Mouse (Mus musculus): ENCODE measurements around the gene Lrrc26. TPM values are rescaled to one million over a fixed set of nuclear protein-coding genes. Genes with fewer than 3 reads are reported as not detected.
A peak's percentile ranks its signal among the peaks of the same experiment; 100 is the strongest.

Lrrc26 gene
- polyA plus RNA-seq, 1 experiment from 2014 or later = 0.27 TPM

GRCm38 (mm10) chr2:25290101-25290815 lies 543 bp downstream of the Lrrc26 start:
- Histone ChIP-seq H3K4me3 (replicated peaks) (peak overlapping the region; percentile 8), H3K36me3 (peaks cover 10% of the 10 kb centered on the region), H3K9me3 (no peaks in the 10 kb centered on the region), H3K27me3 (peaks cover 75% of the 10 kb centered on the region), H3K9ac (replicated peaks) (peak overlapping the region; percentile 20; the same call in 1 of the 2 replicates), H3K4me2 (replicated peaks) (peak overlapping the region; percentile 30), H3K27ac (no peak overlapping the region), H3K4me1 (replicated peaks) (peaks cover 29% of the 10 kb centered on the region)
- WGBS = 2% methylated on average over 54 of the region's 54 CpGs
- no peak for ATAC-seq

GRCm38 (mm10) chr2:25290816-25291130 lies 1.1 kb downstream of the Lrrc26 start:
- under 1% methylated on average over 18 of the region's 18 CpGs for WGBS
- H3K27ac ChIP-seq = no peak overlapping the region
- H3K27me3 ChIP-seq = peaks cover 80% of the 10 kb centered on the region
- no peaks in the 10 kb centered on the region for H3K9me3 ChIP-seq
- no peak for ATAC-seq
- peaks cover 29% of the 10 kb centered on the region for H3K4me1 ChIP-seq (replicated peaks)
- H3K9ac ChIP-seq (replicated peaks) = peak overlapping the region; percentile 20; the same call in 1 of the 2 replicates
- peak overlapping the region; percentile 12; the same call in 1 of the 2 replicates for H3K4me3 ChIP-seq (replicated peaks)
- peaks cover 9% of the 10 kb centered on the region for H3K36me3 ChIP-seq
- H3K4me2 ChIP-seq (replicated peaks) = peak overlapping the region; percentile 30

GRCm38 (mm10) chr2:25291184-25292053 lies 1.7 kb downstream of the Lrrc26 start:
- ATAC-seq = peak; percentile 31
- H3K27me3 ChIP-seq = peaks cover 86% of the 10 kb centered on the region

GRCm38 (mm10) chr2:25292054-25292544 lies 2.4 kb downstream of the Lrrc26 start:
- Histone ChIP-seq H3K9ac (replicated peaks) (peak overlapping the region; percentile 55), H3K9me3 (no peaks in the 10 kb centered on the region), H3K4me1 (replicated peaks) (peaks cover 29% of the 10 kb centered on the region), H3K4me3 (replicated peaks) (peak overlapping the region; percentile 26), H3K36me3 (0 out of 2 replicates have a peak, but pooled peaks cover 5% of the 10 kb centered on the region), H3K27ac (no peak overlapping the region), H3K27me3 (peaks cover 93% of the 10 kb centered on the region), H3K4me2 (replicated peaks) (peak overlapping the region; percentile 47)
- WGBS = 4% methylated on average over 29 of the region's 43 CpGs
- ATAC-seq = peak; percentile 32

More at GRCm38 (mm10) chr2:25291184-25292053, 1.7 kb downstream of the Lrrc26 start:
- Histone ChIP-seq H3K4me3 (replicated peaks) (peak overlapping the region; percentile 26), H3K9me3 (no peaks in the 10 kb centered on the region), H3K4me1 (replicated peaks) (peaks cover 29% of the 10 kb centered on the region), H3K9ac (replicated peaks) (no peak overlapping the region; the same call in 1 of the 2 replicates), H3K36me3 (0 out of 2 replicates have a peak, but pooled peaks cover 5% of the 10 kb centered on the region), H3K27ac (no peak overlapping the region), H3K4me2 (replicated peaks) (peak overlapping the region; percentile 47)
- WGBS = 5% methylated on average over 32 of the region's 32 CpGs

- no peak overlapping the region for H3K4me3 ChIP-seq (replicated peaks)
- WGBS = 0% methylated on average over 1 of the region's 1 CpGs
Measured at GRCm38 (mm10) chr2:25292856-25293255, 3.1 kb downstream of the Lrrc26 start.

GRCm38 (mm10) chr2:25293706-25294105 lies 4.0 kb downstream of the Lrrc26 start:
- Histone ChIP-seq H3K9me3 (no peaks in the 10 kb centered on the region), H3K36me3 (0 out of 2 replicates have a peak, but pooled peaks cover 5% of the 10 kb centered on the region), H3K27ac (no peak overlapping the region), H3K9ac (replicated peaks) (no peak overlapping the region), H3K27me3 (peaks cover 100% of the 10 kb centered on the region), H3K4me1 (replicated peaks) (peaks cover 29% of the 10 kb centered on the region), H3K4me3 (replicated peaks) (no peak overlapping the region), H3K4me2 (replicated peaks) (no peak overlapping the region)
- no peak; the same call in 1 of the 2 replicates for ATAC-seq
- WGBS = 76% methylated on average over 9 of the region's 9 CpGs

More at GRCm38 (mm10) chr2:25292856-25293255, 3.1 kb downstream of the Lrrc26 start:
- Histone ChIP-seq H3K4me1 (replicated peaks) (peaks cover 29% of the 10 kb centered on the region), H3K36me3 (0 out of 2 replicates have a peak, but pooled peaks cover 5% of the 10 kb centered on the region), H3K4me2 (replicated peaks) (0 out of 2 replicates have a peak overlapping the region, but pooled peaks have one; percentile 47), H3K9ac (replicated peaks) (no peak overlapping the region), H3K27ac (no peak overlapping the region), H3K9me3 (no peaks in the 10 kb centered on the region), H3K27me3 (peaks cover 100% of the 10 kb centered on the region)
- no peak for ATAC-seq

- peaks cover 73% of the 10 kb centered on the region for H3K27me3 ChIP-seq
- H3K4me2 ChIP-seq (replicated peaks) = no peak overlapping the region
- 77% methylated on average over 8 of the region's 8 CpGs for WGBS
- H3K4me1 ChIP-seq (replicated peaks) = peaks cover 6% of the 10 kb centered on the region
- no peaks in the 10 kb centered on the region for H3K9me3 ChIP-seq
- 0 out of 2 replicates have a peak, but pooled peaks cover 5% of the 10 kb centered on the region for H3K36me3 ChIP-seq
- H3K9ac ChIP-seq (replicated peaks) = no peak overlapping the region
- no peak overlapping the region for H3K4me3 ChIP-seq (replicated peaks)
- no peak overlapping the region for H3K27ac ChIP-seq
- ATAC-seq = no peak
Measured at GRCm38 (mm10) chr2:25297093-25297492, 7.4 kb downstream of the Lrrc26 start.

GRCm38 (mm10) chr2:25298046-25298445 lies 8.3 kb downstream of the Lrrc26 start:
- Histone ChIP-seq H3K27ac (no peak overlapping the region), H3K27me3 (peaks cover 71% of the 10 kb centered on the region), H3K4me3 (replicated peaks) (no peak overlapping the region), H3K36me3 (0 out of 2 replicates have a peak, but pooled peaks cover 5% of the 10 kb centered on the region), H3K4me1 (replicated peaks) (no peaks in the 10 kb centered on the region), H3K9me3 (no peaks in the 10 kb centered on the region), H3K4me2 (replicated peaks) (no peak overlapping the region), H3K9ac (replicated peaks) (no peak overlapping the region)
- 85% methylated on average over 10 of the region's 10 CpGs for WGBS
- ATAC-seq = no peak

- Histone ChIP-seq H3K4me3 (replicated peaks) (no peak overlapping the region), H3K27me3 (peaks cover 61% of the 10 kb centered on the region), H3K36me3 (no peaks in the 10 kb centered on the region; the same call in 1 of the 2 replicates), H3K9ac (replicated peaks) (no peak overlapping the region), H3K4me1 (replicated peaks) (peaks cover 16% of the 10 kb centered on the region), H3K27ac (no peak overlapping the region), H3K9me3 (no peaks in the 10 kb centered on the region), H3K4me2 (replicated peaks) (no peak overlapping the region)
- ATAC-seq = no peak
- WGBS = 84% methylated on average over 3 of the region's 3 CpGs
Measured at GRCm38 (mm10) chr2:25303452-25303851, 13.7 kb downstream of the Lrrc26 start.

- H3K9me3 ChIP-seq = no peaks in the 10 kb centered on the region
- peak overlapping the region; percentile 49 for H3K4me3 ChIP-seq (replicated peaks)
- H3K4me2 ChIP-seq (replicated peaks) = peak overlapping the region; percentile 79
- H3K27me3 ChIP-seq = peaks cover 65% of the 10 kb centered on the region
- H3K4me1 ChIP-seq (replicated peaks) = peaks cover 16% of the 10 kb centered on the region
- 70% methylated on average over 7 of the region's 7 CpGs for WGBS
- no peak overlapping the region for H3K27ac ChIP-seq
- no peaks in the 10 kb centered on the region; the same call in 1 of the 2 replicates for H3K36me3 ChIP-seq
- peak overlapping the region; percentile 56 for H3K9ac ChIP-seq (replicated peaks)
- no peak for ATAC-seq
Measured at GRCm38 (mm10) chr2:25303931-25304656, 14.4 kb downstream of the Lrrc26 start.

Data from midbrain, embryonic 13.5 days (tissue).